Mouse (Mus musculus) adrenal gland, postnatal 14 days (tissue): ENCODE results near the gene Arfip1. TPM values are rescaled to one million over a fixed set of nuclear protein-coding genes. Genes with fewer than 3 reads are reported as not detected.
A peak's percentile ranks its signal among the peaks of the same experiment; 100 is the strongest.

Source experiments
- DNase-seq: peaks from one replicate; pipeline ENCODE4 v3.0.0; 2021; ENCODE audit warnings: mixed read lengths
- long read RNA-seq, 2 experiments: library from polyadenylated mRNA; stranded (forward); transcript quantifications; one replicate each; pipeline ENCODE4 v2.0.0; 2021
- total RNA-seq: library from RNA; stranded (reverse); gene quantifications from 2 replicates; pipeline ENCODE4 v1.2.3, GENCODE M21; 2021

The Arfip1 gene
- 47.2 and 47.6 TPM in 2 replicates for total RNA-seq
- long read RNA-seq, experiment 1, transcript Arfip1-201 (8 exons, 2,799 nt): minor isoform, 12 of 45 reads
- long read RNA-seq, experiment 1, transcript Arfip1-203 (9 exons, 1,343 nt): major isoform, 27 of 45 reads
- long read RNA-seq, experiment 1, partial matches to known transcripts: 0 of 45 reads
- long read RNA-seq, experiment 1, other reads (novel, unspliced or antisense): 5 of 45 reads
- long read RNA-seq, experiment 2, transcript Arfip1-203 (9 exons, 1,343 nt): major isoform, 15 of 29 reads
- long read RNA-seq, experiment 2, partial matches to known transcripts: 1 of 29 reads
- long read RNA-seq, experiment 2, other reads (novel, unspliced or antisense): 8 of 29 reads

- peak; percentile 100 for DNase-seq
These were observed at the start of gene Arfip1 for GRCm38 (mm10) chr3:84582023-84582912. Arfip1 (minus strand) TSS chr3:84582625.

DNA sequence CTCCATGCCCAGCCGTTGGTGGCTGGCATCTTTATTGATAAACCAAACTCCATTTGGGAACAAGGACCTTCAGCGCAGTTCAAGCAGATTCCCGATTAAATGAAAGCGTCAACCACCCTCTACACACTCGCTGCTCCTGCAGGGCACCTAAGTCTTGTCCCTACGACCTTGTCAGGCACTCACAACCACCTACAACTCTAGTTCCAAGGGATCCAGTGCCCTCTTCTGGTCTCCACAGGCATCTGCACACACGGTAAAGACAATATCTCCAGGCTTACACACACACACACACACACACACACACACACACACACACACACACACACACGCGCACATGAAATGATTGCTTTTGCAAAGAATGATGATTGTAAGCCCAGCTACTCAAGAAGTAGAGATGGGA, 49.2 kb upstream of the Arfip1 start:
- no peak for DNase-seq

DNA sequence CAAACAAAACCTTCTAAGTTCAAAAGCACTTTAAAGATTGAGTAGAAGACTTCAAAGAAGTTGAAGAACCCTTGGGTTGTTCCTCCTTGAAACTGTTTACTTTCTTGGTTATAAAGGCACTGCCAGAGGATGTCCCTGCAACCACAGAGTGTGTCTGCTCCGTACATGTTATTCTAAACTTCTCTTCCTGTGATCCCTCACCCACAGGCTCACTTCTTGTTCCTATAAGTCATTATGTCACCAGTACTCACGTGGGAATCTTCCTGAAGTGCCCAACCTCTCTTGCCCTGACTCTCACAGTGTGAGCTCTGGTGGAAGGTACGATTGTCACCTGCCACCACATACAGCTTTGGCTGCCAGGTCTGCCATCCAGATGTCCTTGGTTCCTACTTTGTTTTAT, 39.6 kb upstream of the Arfip1 start:
- DNase-seq: no peak

DNA sequence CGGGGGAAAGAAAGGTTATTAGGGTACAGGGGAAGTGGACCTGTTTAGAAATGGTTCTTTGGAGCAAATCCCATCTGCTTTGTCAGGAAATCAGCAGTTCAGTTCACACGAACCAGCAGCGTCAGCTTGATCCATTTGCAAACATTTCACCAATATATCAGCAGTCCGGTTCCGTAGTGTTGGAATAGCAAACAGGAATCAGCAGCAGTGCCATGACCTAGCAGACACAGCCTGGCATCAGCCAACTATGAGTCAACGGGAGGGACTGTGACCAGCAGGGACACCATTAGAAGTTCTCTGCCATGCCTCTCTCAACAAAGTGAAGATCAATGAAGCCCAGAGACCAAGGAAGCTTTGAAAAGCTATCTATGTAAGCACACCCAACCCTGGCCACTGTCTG, 37.3 kb upstream of the Arfip1 start:
- no peak for DNase-seq

DNA sequence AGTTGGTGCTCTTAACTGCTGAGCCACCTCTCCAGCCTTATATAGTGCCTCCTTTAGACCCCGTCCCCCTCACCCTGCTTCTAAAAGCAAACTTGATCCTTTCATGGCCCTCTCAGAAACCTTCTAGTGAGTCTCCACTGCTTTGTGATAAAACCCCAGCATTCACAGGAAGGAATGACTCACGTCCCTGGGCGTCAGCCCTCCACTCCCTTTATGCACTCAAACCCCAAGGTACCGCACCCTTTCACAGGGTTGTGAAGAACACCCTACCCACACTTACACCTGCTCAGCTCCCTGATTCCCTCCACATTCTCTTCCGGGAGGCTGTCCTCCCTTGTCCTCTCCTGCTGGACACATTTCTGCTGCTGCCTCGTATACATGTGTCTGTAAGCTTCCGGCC, 36.6 kb upstream of the Arfip1 start:
- no peak for DNase-seq

- no peak for DNase-seq
These were observed 36.2 kb upstream of the Arfip1 start for GRCm38 (mm10) chr3:84618627-84619026.

- DNase-seq: no peak
These were observed 33.4 kb upstream of the Arfip1 start for GRCm38 (mm10) chr3:84615856-84616225.

GRCm38 (mm10) chr3:84615050-84615855, 32.8 kb upstream of the Arfip1 start:
- peak; percentile 40 for DNase-seq

GRCm38 (mm10) chr3:84610183-84610710, 27.8 kb upstream of the Arfip1 start:
- DNase-seq: no peak

- DNase-seq: no peak
These were observed 20.8 kb upstream of the Arfip1 start for GRCm38 (mm10) chr3:84603212-84603611.

DNA sequence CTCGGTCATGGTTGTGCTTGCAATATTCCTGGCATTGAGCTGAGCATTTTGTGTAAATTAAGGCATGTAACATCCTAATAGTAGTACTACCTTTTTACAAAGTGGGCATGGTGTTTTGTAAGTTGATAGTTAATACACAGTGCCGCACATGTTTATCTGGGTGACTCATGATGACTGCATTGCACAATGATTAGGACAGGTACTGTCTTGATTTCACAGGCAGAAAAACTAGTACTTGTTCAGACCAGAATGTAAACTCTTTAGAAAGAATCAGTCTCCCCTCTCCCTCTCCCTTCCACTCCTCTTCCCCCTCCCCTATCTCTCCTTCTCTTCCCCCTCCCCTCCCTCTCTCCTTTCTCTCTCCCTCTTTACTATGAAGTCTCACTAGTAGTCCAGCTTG, 20.3 kb upstream of the Arfip1 start:
- DNase-seq: no peak

DNA sequence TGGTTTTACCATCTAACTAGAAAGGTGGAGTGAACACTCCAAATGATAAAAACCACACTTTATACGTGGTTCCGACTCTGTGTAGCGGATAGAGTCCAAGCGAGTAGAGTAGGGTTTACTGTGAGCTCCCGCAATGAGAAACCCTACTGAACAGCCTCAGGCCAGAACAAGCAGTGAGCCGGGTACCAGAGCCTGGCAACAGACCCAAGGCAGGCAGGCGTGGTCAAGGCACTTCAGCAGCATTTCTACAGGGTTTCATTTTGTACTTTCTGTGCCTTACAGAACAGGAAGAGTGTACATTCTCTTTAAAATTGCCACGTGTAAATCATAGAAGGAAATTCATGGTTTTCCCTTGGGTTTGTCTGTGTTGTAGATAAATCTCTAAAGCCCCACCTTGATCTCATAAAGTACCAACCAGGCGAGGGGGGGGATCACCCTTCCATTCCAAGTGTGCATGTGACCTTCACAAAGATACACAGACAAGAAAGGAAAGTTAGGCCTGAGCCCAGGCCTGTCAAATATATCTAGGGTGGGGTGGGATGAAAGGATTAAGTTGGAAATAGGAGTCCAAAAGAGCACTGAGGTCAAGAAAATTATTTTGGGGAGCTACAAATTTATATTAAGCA, 19.6 kb upstream of the Arfip1 start:
- DNase-seq: no peak

GRCm38 (mm10) chr3:84598756-84599155, 16.3 kb upstream of the Arfip1 start:
- no peak for DNase-seq

DNA sequence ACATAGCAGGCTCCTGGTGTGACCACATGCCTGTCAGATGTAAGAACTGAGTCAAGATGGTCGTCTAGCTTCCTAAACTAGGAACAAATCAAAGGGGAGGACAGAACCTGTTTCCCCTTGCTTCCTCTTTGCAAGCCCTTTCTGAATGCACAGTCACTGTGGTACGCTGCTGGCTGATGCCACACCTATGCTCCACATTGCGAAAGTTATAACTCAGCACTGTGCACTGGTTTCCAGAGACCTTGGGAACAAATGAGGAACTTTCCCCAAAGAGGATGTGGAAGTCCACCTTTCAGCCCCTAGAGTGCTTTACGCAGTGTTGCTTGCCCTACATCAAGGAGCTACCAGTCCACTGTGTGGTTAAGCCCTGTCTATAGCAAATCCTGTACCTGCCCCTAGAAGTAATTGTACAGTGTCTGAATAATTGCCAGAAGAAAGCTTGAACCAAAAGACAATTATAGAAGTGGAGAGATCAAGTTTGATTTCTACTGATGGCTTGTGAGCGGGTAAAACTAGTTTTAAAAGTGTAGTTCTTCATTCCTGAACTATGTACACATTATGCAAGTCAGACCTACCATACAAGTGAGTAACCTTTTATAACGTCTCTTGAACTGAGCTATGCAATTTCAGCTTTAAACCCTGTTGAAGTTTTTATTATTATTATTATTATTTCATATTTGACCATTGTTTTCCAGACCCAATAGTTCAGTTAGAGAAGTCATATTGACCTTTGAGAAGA, 15.7 kb upstream of the Arfip1 start:
- DNase-seq: no peak

DNA sequence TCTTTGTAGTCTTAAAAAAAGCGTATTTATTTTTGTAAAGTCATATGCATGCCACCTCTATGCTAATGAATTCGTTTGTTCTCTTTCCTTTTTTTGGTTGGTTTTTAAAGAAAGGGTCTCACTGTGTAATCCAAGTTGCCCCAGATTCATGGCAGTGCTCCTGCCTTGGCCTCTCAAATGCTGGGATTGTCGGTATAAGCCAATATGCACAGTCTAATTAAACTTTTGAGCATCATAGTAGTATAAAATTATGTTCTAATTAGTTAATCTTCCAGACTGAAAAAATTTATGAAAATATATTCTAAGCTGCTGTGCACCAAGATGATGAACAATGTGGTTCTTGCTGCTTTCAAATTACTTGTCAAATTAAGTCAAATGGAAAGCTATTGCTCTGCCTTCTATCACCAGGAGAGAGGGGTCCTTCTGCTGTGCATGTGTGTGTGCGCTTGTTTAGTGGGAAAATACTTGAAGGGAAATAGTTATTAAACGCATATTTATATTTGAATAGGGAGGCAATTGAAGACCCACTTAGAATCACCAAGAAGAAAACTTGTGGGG, 13.3 kb upstream of the Arfip1 start:
- no peak for DNase-seq

DNA sequence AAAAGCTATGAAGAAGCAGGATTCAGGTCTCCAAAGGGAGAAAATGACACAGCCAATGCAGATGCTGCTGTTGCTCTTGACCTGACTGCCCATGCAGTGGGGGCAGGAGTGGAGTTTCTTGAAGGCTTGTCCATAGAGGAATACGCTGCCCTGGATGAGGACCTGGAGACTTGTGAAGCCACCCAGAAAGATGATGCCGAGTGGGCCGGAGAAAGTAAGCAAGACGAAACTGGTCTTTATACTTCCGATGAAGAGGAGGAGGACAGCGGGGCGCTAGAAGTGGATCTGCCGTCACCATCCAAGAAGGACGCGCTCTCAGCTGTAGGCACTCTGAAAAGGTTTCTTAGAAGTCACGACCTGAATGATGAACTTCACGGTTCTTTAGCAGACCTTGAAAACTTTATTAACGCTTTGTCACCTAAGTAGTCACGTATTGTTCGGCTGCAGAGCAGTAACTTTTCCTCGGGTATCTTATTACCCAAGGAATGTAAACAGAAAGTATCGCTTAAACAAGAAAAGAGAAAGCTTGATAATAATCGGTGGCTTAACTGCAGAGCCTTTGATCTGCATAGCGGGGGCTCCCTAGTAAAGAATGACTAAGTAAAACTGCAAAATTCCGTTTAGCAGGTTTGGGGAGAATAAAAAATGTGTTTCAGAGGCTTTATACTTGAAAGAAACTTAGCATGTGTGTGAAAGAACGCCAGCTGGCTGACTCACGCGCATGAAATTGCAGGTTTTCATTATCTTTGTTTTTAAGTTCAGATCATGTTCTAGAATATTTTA, 12.7 kb upstream of the Arfip1 start:
- no peak for DNase-seq

GRCm38 (mm10) chr3:84593274-84593673, 10.8 kb upstream of the Arfip1 start, which contains the start of gene Tigd4:
Tigd4 (plus strand) TSS chr3:84593574.
- no peak for DNase-seq

- DNase-seq: no peak
These were observed 4.3 kb upstream of the Arfip1 start for GRCm38 (mm10) chr3:84586736-84587135.

DNA sequence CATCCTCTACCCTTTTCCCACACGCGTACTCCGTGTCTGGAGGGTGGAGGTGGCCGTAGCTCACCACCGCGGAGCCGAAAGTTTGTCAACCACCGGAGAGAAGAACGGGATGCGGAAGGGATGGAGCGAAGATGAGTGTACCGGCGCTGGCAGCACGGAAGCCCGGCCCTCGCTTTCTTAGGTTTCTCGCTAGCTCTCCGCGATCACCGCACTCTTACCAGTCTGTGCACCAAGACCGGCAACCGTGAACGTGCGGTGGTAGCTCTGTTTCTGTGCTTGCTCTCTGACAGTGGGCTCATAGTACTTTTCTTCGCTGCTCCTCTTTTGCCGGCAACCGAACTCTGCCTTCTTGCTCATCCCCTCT, 470 bp upstream of the Arfip1 start:
- DNase-seq: peak; percentile 21

DNA sequence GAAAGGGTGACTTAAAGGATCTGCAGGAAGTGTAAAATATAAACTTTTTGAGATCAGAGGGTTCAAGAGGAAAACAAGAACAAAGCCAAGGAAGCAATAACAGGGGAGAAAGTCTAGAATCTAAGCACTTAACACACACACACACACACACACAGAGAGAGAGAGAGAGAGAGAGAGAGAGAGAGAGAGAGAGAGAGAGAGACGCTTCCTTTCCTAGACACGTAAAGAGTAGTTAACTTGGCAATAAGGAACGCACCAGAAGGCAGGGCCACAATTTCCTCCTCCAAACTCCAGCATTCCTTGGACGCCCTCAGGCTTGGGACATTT, 766 bp downstream of the Arfip1 start:
- DNase-seq: no peak
